Mouse (Mus musculus) activated CD4-positive, CD25-positive, alpha-beta regulatory T cell, adult 4 months (primary cell): ENCODE data around the gene Sf3a2. TPM values are rescaled to one million over a fixed set of nuclear protein-coding genes. Genes with fewer than 3 reads are reported as not detected.

ENCODE experiments used
- ATAC-seq: one replicate; pipeline ENCODE4 v1.8.0; 2017
- polyA plus RNA-seq, 2 experiments: library from polyadenylated mRNA; unstranded; fragments of 100-300 nt; shearing (Covaris generic); gene quantifications; one replicate each; pipeline ENCODE4 v1.2.1; 2017

Gene Sf3a2
- 10 to 100 TPM; 18.9 to 19.9 TPM for polyA plus RNA-seq

- ATAC-seq: peak; percentile 91
Observed at GRCm38 (mm10) chr10:80798150-80799006, at the start of gene Sf3a2, which contains the start of gene Plekhj1. TSS of gene Sf3a2 (plus strand) at chr10:80798198. TSS of gene Plekhj1 (minus strand) at chr10:80798626.

DNA sequence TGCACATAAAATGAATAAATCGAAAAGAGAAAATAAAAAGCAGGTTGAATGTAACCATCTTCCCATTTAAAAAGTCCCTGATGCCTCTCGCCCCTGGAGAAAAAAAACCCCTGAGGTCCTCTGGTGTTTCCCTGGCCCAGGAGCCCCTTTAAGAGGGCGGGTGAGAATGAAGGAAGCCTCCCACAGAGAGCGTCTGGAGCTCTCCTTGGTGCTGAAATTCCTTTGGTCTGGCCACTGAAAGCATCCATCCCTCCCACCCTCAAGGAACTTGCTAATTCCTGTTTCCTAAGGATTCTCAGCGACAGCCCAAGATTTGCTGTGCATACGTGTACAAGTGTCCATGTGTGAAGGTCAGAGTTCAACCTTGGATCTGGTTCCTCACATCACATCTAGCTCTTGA, 49.4 kb upstream of the Sf3a2 start:
- ATAC-seq: no peak

GRCm38 (mm10) chr10:80751188-80751832, 46.7 kb upstream of the Sf3a2 start:
- peak; percentile 60 for ATAC-seq

- ATAC-seq: no peak
Observed at GRCm38 (mm10) chr10:80752079-80752625, 45.8 kb upstream of the Sf3a2 start.

GRCm38 (mm10) chr10:80754594-80755290, 43.3 kb upstream of the Sf3a2 start, which contains the start of gene Dot1l:
TSS of gene Dot1l (plus strand) at chr10:80755206.
- peak; percentile 72 for ATAC-seq

DNA sequence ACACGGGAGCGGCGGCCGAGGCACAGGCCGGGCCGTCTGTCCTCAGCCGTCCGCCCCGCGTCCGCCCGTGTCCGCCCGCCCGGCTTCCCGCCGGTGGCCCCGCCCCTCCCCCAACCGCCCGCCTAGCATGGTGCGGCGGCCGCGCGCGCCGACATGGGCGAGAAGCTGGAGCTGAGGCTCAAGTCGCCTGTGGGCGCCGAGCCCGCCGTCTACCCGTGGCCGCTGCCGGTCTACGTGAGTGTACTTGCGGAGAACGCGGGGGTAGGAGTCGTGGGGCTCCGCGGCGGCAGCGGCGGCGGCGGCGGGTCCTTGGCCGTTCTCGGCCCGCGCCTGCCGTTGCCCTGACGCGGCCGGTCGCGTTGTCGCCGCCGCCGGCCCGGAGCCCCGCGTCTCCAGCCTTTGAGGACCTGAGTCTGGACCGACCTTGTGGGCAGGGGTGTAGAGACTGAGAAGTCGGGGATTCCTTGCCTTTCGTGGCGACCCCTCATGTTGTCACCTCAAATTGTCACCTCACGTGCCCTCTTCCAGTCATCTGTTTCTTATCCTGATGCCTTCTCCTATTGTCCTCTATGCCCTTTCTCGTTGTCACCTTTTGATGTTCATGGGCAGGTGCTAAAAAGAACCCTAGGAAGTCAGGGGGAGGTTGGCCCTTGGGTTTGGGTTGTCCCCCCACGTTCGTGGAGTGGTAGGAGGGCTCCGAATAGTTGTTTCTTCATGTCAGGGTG, 42.5 kb upstream of the Sf3a2 start:
- no peak for ATAC-seq

- no peak for ATAC-seq
Observed at GRCm38 (mm10) chr10:80756099-80756498, 41.9 kb upstream of the Sf3a2 start.

- no peak for ATAC-seq
Observed at GRCm38 (mm10) chr10:80756509-80756908, 41.5 kb upstream of the Sf3a2 start.

DNA sequence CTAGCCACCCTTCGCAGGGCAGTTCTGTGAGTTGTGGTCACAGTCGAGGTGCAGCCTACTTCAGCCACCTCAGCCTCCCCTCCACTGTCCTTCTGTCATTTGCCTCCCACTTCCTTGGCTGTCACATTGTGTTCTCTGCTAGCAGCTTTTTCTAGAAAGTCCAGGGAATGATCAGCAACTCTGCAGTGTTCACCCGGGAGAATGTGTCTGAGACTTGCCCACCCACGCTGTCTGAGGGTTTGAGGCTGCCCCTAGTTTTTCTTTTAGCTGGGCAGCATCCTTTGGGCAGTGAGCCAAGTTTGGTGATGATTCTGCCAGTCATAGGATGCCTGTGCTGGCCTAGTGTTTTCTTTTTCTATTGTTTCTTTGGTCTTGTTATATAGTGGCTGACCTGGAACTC, 41.0 kb upstream of the Sf3a2 start:
- ATAC-seq: no peak

DNA sequence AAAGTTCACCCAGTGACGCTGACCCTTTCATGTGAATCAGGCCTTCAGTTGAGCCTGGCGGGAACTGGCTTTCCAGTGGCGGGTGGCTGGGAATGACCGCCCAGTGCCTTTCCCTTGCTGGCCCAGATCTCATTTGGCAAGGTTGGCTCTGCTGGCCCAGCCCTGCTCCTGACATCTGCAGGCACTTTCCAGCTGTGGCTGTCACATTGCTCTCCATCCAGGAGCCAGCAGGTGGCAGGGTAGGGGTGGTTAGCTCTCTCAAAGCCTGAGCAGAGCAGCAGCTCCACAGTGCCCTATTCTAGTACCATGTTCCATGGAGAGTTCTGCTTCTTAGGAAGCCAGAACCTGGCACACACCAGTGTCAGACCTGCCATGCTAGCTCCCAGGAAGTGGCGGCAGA, 40.3 kb upstream of the Sf3a2 start:
- ATAC-seq: peak; percentile 36

GRCm38 (mm10) chr10:80758651-80759050, 39.3 kb upstream of the Sf3a2 start:
- ATAC-seq: no peak

GRCm38 (mm10) chr10:80760596-80761524, 37.1 kb upstream of the Sf3a2 start:
- no peak for ATAC-seq

DNA sequence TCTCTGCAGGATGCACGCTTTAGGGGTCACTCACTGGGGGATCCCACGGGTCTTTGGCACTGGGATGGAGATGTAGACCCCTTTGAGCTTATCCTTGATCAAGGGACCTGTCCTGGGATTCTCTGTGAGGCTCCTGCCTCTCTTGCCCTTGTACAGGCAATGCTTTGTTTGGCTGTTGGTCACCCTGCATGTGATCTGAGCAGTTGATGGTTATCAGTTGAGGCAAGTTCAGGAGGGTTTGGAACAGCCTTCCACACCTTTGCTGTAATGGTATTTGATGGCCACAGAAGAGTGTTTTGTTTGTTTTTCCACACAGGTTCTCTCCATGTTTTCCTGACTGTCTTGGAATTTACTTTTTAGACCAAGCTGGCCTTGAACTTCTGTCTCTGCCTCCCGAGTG, 36.2 kb upstream of the Sf3a2 start:
- no peak for ATAC-seq

GRCm38 (mm10) chr10:80763502-80763901, 34.5 kb upstream of the Sf3a2 start:
- peak; percentile 65 for ATAC-seq

- ATAC-seq: no peak
Observed at GRCm38 (mm10) chr10:80765746-80766145, 32.3 kb upstream of the Sf3a2 start.

GRCm38 (mm10) chr10:80766161-80766815, 31.7 kb upstream of the Sf3a2 start:
- no peak for ATAC-seq

GRCm38 (mm10) chr10:80768365-80768764, 29.6 kb upstream of the Sf3a2 start:
- no peak for ATAC-seq

DNA sequence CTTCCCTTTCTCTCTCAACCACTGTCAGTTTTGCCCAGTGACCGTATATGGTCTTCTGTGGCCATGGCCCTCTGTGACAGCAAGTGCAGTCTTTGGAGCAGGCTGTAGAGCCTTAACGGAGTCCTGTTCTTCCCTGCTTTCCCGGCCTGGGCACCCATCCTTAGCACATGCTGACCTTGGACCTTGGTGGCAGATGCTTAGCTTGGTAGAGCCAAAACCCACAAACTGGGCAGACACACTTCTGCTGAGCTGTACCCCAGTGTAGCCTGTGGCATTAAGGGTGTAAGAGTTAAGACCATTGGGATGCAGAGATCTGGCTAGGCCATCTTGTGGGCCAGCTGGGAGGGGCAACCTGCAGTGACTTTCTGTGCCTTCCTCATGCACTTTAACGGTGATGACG, 24.2 kb upstream of the Sf3a2 start:
- no peak for ATAC-seq

GRCm38 (mm10) chr10:80774549-80774948, 23.4 kb upstream of the Sf3a2 start:
- peak; percentile 54 for ATAC-seq

- ATAC-seq: no peak
Observed at GRCm38 (mm10) chr10:80774981-80775380, 23.0 kb upstream of the Sf3a2 start.

GRCm38 (mm10) chr10:80775731-80776130, 22.3 kb upstream of the Sf3a2 start:
- no peak for ATAC-seq
